Mouse (Mus musculus) frontal cortex, adult 2 months (tissue): ENCODE data around the gene Prnd. TPM values are rescaled to one million over a fixed set of nuclear protein-coding genes. Genes with fewer than 3 reads are reported as not detected.

ENCODE experiments used
- DNase-seq, 2 experiments: peaks; one replicate each; pipeline ENCODE4 v3.0.0; 2022; ENCODE audit warnings: low spot score in 1 of 2; ENCODE audit errors: extremely low spot score in 1 of 2
- polyA plus RNA-seq: library from polyadenylated mRNA; depleted of rRNA; stranded (reverse); fragments of >200 nt; gene quantifications from 2 replicates; pipeline ENCODE4 v1.2.3, GENCODE M21; 2012; rRNA removed

Gene Prnd
- polyA plus RNA-seq, 1 experiment: 0.56 TPM

- no peak for DNase-seq
These were observed 26.0 kb downstream of the Prnd start for GRCm38 (mm10) chr2:131976663-131977062.

DNA sequence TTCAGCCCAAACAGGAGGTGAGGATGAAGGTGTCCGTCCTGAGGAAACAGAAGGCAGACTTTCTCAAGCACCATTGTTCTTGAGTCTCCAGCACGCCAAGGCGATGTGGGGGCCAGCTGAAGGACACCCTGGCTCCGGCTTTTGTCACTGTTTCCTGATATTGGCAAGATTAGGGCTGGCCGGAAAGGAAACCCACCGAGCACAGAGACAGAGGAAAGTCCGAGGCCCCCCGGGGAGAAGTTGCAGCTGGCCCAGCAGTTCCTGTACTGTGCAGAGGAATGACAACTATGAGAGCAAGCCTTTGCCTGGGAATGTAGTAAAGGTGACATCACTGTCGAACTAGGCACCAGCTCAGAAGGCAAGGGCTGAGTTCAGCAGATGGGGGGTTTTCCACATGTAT, 30.2 kb downstream of the Prnd start:
- no peak for DNase-seq

- DNase-seq: peak in 1 of 2 experiments; percentile 80
These were observed 32.0 kb downstream of the Prnd start for GRCm38 (mm10) chr2:131982546-131983196.

- DNase-seq: no peak
These were observed 37.3 kb downstream of the Prnd start for GRCm38 (mm10) chr2:131987950-131988349.

DNA sequence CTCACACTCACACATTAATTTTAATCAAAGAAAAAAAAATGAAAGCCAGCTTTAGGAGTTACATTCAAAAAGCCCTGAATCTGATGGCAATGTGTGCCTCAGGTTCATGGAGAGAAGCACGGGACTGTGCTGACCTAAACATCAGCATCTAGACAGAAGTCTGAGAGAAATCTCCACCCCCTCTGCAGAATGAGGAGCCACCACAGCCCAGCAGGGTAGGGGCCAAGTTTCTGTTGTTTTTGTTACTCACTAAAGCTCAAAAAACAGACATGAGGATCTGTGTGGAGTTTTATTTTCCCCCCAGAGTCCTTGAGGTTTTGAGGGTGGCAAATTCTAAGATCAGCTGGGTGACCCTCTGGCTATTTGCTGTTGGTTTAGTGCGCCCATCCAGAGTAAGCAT, 37.9 kb downstream of the Prnd start:
- no peak for DNase-seq

DNA sequence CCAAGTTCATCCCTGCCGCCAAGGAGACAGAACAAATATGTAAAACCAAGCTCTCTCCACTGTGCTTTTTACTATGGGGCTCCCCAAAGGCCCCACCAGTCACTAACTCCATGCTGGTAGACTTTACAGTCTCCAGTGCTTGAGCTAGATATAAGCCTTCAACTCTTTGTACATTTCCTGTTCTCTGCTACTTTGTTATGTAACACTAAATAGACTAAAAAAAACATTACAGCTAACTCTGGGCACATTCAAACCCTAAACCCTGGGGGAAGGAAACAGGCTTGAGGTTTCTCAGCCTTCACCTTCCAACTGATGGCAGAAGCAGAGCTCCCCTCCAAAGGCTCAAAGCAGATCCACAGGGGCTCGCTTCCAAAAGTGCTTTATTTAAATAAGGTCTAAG, 41.8 kb downstream of the Prnd start:
- no peak for DNase-seq

DNA sequence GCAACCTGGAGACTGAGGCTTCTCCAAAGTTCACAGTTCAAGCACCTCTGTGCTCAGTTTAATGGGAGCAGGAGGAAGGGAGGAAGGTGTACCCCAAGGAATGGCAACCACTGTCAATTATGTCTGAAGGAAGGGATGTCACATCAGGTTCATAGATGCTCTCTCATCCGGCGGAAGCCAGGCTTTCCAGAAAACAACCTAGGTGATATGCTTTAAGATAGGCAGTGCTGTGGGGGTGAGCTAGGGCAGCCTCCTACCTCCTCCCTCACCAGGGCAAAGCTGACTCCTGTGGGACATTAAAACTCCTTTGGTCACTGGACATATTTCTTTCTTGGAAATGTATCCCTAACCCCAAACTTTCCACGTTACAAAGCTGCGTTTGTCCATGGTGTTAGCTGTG, 42.5 kb downstream of the Prnd start:
- no peak for DNase-seq

DNA sequence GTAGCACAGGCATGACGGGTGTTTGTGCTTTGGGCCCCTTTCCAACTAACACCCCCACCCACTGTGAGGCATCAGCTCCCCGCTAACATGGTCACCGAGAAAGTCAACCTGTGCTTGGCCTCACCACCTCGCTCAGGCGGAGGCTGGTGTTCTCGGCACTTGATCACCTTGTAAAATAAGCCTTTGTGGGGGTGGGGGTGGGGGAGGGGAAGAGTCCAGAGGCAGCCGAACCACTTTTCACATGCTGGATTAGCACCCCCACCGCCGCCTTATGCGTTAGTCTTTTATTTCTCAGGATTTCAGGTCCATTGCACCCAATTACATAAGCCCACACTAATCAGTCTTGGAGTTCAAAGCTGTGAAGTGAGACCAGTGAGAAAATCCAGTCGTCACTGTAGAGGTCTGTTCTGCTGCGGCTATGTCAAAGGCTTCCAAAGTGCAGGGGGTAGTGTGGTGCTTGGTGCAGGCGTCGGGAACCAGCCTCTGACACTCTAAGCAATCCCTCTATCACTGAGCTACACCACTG, 43.0 kb downstream of the Prnd start:
- no peak for DNase-seq

DNA sequence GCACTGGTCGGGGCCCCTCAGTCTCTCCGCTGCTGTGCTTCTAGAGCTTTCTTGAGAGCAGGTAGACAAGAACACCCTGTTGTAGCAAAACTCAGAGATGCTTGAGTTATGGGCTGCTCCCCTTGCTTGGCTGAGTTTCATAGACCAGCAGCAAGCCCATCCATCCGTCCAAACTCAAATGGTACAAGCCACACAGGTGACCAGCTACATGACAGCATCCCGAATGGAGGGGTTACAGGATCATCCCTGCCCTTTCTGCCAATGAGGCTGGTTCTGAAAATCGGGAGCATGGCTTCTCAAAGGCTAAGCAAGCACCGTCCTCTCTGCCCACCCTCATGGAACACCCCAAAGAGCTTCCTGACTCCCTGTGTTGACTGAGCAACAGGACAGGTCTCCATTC, 44.3 kb downstream of the Prnd start:
- no peak for DNase-seq

DNA sequence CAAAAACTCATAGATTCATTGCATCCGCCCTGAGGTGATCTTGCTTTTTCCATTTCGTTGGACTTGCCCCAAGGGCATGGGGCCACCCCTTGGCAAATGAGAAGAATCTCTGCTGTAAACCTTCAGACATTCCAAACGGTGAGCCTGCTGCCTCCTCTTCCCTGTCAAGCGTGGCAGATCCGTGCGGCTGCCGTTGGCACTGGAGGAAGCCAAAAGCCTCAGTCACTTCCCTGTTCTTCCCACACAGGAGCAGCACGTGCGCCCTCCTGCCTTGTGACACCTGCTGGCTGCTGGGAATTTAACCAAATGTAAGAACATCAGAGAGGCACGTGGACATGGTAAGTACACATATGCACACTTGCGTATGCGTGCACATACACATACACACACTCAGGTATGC, 45.1 kb downstream of the Prnd start:
- DNase-seq: peak; percentile 50 to 60

- no peak for DNase-seq
These were observed 45.7 kb downstream of the Prnd start for GRCm38 (mm10) chr2:131996369-131996768.

DNA sequence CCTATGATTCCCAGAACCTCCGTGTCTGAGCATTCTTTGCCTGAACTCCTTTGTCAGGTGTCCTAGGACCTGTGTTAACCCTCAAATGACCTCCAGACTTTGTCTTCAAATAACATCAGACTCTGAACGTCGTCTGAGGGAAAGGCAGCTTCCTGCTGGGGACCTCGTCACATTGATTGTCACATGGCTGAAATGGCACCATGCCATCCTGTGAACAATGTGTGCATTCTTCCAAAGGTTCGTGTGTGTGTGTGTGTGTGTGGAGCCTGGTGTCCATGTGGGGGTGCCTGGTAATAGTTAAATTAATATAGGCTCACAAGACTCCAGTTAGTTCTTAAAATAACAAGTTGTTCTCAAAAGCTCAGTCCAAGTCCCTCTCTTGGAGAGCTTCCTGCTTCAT, 46.7 kb downstream of the Prnd start:
- DNase-seq: no peak

GRCm38 (mm10) chr2:132001696-132002334, 51.2 kb downstream of the Prnd start:
- DNase-seq: no peak

DNA sequence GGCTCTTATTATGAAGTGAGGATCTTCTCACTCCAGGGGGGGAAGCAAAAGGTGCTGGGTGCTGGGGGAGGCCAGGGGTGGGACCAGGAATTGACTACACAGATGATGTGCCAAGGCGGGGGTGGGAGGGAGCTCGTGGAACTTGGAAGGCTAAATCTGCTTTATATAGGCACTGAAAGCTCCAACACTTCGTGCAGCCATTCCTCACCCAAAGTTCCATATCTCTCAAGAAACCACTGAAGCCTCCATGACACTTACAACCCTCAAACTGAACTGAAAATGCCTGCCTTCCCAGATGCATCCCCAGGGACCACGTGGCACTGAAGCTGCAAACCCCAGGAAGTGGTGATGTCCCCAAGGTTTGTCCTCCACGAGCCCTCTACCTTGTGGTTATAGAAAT, 53.3 kb downstream of the Prnd start:
- no peak for DNase-seq

DNA sequence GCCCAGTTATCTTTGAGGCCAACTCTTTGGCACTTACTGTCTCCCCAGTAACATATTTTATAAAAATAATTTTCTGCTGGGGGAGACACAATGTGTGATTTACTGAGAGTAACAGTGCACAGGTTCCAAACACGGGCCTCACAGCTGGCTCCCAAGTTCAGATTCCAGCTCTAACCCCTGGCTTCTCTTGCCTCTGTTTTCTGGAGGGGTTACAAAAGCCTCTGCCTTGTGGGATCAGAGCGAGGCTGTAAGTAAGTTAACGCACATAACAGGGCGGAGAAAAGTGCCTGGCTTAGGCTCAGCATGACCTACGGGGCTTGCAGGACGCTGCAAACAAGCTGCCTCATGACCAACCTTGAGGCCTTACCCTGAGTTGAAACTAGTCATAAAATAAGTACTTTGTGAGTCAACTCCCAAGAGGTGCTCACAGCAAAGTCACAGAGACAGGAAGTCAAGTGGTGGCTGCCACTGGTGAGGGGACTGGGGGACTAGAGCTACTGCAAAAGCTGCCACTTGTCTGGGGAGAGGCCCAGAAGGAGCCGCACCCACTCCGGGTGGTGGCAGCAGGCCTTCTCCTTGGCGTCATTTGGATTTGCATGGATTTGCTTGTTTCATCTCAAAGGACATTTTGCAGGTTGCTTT, 54.0 kb downstream of the Prnd start:
- DNase-seq: no peak

DNA sequence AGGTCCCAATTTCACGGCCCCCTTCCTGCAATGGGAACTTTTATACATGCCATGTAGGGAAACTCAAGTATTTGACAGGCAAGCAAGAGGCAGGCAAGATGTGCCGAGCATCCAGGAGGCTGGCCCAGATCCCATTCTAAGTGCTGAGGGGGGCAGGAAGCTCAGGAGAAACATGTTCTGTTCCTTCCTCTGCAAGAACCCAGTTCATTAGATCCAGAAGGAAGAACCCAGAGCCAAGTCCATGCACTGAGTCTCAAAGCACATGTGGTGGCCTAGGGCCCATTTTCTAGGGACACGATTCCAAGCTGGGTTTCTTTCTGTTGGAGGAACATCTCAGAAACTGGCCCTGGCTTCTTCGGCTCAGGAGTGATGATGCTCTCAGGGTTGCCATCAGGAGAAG, 54.8 kb downstream of the Prnd start:
- DNase-seq: no peak

Other genes starting within 250 kb of the Prnd start
- 0.48 and 1.4 TPM in 2 replicates for gene Erv3, start 91.1 kb upstream of the Prnd start, polyA plus RNA-seq
- gene Prnp, start 40.9 kb upstream of the Prnd start, polyA plus RNA-seq: 648 and 723 TPM in 2 replicates
- gene Prn, start 40.9 kb upstream of the Prnd start, polyA plus RNA-seq: not detected in 2 replicates
- 31.4 and 35.8 TPM in 2 replicates for gene Rassf2, start 79.4 kb downstream of the Prnd start, polyA plus RNA-seq
- 86.7 and 98.5 TPM in 2 replicates for gene Slc23a2, start 194.2 kb downstream of the Prnd start, polyA plus RNA-seq